Mouse (Mus musculus): ENCODE results near the gene Hbb-bh1.

GRCm38 (mm10) chr7:103826255-103826887, 16.6 kb downstream of the Hbb-bh1 start:
- TF ChIP-seq CTCF (IDR thresholded peaks at IDR 0.05; ENCODE audit: low read depth, low read length) (no peak), POLR2A (IDR thresholded peaks at IDR 0.05; ENCODE audit: extremely low read depth, insufficient read depth, low read length) (no peak)

Measured in liver, adult 2 months (tissue).